Mouse (Mus musculus): ENCODE measurements at regions not wholly inside any gene's neighbourhood (a gene's known extent, or its start where the extent isn't known, plus 50 kb on each side); places are given as distances from the start of the nearest gene placed in this dataset.
A peak's percentile ranks its signal among the peaks of the same experiment; 100 is the strongest.

GRCm38 (mm10) chr10:122515698-122516097, 67.4 kb downstream of the Avpr1a start:
- no peak for DNase-seq

DNA sequence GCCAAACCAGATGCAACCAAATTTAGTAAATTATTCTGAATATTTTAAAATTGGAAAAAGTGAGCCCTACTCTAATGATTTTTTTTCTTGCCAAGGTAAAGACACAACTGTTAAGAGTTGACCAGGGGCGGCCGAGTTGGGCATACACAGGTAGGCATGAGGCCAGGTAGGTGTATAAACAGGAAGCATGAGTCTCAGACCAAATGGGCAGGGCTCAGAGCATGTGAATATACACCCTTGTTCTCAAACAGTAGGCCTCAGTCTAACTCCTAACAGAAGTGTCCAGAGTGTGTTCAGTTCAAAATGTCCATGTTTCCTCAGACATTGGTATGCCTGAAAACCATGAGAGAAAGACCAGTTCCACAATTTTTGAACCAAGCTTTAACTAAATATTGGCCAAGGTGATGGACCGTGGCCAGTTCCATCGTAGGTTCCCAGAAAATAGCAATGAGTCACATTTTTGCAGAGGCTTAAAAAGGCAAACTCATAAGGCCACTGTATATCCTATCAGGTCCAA, 71.0 kb downstream of the Avpr1a start:
- DNase-seq: no peak

- DNase-seq: no peak
These were observed 71.7 kb downstream of the Avpr1a start for GRCm38 (mm10) chr10:122519981-122520380.

DNA sequence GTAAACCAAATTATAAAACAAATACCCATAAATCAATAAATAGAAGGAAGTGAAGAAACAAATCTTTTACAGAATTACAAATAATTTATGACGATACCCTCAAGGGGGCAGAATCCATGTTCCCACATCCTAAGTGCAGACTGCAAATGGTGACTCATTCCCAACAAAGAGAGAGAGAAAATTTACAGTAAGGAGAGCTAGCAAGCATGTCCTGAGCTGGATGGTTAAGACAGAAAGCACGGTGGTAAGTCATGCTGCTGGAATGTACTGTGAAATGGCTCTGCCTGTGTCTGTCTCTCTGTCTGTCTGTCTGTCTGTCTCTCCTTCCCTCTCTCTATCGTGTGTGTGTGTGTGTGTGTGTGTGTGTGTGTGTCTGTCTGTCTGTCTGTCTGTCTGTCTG, 74.3 kb downstream of the Avpr1a start:
- DNase-seq: no peak

DNA sequence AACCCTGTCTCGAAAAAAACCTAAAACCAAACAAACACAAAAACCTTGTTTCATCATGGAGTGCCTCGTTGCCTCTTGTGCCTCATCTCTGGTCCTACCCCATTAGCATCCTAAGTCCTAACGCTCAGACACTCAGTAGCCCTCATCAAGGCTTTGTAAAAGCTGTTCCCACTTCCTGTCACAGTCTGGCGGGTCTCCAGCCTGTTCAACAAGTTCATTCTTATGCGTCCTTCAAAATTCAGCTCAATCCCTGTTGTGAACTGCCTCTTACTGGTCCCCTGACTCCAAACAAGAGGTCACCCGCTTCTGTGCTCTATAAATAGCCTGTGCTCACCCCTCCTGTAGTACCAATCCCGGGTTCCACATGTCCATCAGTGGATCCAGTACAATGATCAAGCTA, 77.1 kb downstream of the Avpr1a start:
- DNase-seq: peak; percentile 4

DNA sequence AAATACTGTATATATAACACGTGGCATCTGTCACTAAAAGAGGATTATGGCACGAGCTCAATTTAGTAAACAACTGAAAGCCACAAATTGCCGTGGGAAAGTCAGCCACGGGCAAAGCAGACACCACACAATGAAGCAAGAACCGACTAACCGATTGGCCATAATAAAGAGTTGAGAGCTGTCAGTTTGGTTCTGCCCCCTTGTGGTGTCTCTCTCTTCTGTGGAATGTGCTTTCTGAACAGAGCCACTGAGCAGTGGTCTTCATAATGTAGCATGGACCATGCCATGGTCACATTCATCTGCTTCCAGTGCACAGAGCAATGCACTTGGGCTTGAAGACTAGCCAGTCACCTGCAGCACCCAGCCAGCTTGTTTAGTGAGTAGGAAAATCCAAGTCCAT, 77.5 kb downstream of the Avpr1a start:
- DNase-seq: no peak

- DNase-seq: peak; percentile 6
These were observed 79.9 kb downstream of the Avpr1a start for GRCm38 (mm10) chr10:122528222-122528621.

- peak; percentile 35 for DNase-seq
These were observed 80.8 kb downstream of the Avpr1a start for GRCm38 (mm10) chr10:122528973-122529703.

DNA sequence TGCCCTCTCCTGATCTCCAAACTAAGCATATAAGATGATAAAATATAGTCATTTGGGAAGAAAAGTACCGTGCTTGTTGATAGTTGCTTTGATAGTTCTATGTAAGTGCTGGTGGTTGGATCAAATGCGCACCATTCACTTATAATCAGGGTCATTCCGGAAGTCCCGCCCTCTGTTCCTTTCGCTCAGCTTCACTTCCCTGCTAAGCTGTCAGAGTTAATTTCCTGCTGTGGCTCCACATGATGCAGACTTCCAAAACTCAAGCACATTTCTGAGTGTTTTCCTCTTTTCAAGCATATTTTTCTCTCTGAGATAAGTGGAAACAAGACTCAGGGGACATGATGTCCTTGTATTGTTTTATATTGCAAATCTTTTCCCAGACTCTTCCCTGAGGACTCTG, 86.4 kb downstream of the Avpr1a start:
- DNase-seq: no peak

- no peak for DNase-seq
These were observed 86.8 kb downstream of the Avpr1a start for GRCm38 (mm10) chr10:122535137-122535536.

DNA sequence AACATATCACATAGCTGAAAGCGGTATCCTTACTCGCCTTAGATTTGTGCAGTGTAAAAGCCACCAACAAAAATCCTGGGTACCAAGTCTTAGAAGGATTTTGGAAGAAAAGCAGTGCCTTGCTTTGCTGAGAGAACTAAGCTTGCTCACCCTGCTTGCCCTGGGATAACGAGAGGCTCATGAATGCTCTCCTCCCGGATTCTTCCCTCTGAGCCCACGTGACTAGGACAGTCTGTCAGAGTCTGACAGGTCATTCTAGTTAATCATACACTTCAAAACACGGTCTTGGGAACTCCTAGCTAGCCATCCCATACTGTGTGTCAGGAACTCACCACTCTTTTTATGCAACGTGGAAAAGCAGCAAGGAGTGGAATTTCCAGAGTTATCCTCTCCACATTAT, 91.4 kb downstream of the Avpr1a start:
- no peak for DNase-seq

- no peak for DNase-seq
These were observed 94.3 kb downstream of the Avpr1a start for GRCm38 (mm10) chr10:122542573-122542972.

- peak; percentile 73 for DNase-seq
These were observed 95.9 kb downstream of the Avpr1a start for GRCm38 (mm10) chr10:122544096-122544720.

- DNase-seq: no peak
These were observed 96.7 kb downstream of the Avpr1a start for GRCm38 (mm10) chr10:122545029-122545428.

DNA sequence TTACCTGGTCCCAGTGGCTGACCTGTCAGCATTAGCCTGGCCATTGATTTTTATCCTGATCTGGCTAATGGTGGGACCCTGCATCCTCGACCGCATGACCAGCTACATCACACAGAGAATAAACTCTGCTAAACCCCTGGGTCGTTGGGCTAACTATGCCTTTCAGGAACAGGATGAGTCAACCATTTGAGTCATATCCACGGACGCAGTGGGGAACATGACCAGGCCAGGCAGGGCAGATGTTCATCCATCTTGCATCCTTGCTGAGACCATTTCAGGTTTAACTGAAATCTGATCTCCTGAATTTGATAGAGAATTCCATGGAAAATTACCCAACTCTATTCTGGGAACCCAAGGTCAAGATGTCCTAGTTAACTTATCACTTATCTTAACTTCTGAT, 103.3 kb downstream of the Avpr1a start:
- no peak for DNase-seq

DNA sequence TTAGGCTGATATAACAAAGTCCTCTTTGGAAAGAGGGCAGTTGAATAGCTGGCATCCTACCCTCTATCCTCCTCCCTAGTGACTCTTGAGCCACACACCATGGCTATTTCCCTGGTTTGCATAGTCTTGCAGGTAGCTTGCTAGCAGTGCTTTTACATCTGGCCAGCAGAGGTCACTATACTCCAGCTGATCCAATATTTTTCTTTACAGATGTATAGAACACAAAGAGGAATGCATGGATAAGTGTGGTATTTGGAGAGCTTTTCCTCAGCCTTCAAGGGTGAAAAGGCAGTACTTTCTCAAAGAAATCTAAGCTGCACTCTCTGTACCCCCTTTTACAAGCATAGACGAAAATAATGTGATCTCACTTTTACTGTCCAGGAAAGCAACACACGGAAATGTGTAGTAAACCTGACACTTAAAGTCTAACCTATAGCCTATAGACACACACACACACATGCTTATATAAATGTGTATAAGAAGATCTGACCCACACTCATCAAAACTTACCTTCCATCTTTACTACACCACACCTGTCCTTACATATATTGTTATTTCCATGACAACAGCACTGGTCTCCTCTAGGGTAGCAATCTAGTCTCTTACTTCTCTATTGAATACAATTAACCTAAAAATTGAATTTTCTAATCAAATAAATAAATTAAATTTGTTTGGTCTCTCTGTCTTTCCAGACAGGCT, 105.0 kb downstream of the Avpr1a start:
- peak; percentile 50 for DNase-seq

DNA sequence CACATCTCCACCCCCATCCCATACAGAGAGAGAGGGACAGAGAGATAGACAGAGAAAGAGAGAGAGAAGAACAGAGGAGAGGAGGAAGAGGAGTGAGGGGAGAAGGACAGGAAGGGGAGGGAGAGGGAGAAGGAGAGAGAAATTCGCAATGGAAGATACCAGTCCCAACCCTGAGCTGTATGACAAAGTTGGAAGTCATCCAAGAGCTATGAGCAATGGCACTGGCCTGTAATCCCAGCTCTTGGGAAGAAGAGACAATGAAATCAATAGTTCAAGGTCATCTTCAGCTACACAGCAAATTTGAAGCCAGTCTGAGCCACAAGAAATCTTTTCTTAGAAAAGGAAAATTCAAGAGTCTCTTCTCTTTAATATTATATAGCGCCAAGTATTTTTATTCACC, 105.6 kb downstream of the Avpr1a start:
- no peak for DNase-seq

- DNase-seq: no peak
These were observed 110.4 kb downstream of the Avpr1a start for GRCm38 (mm10) chr10:122558660-122559059.

DNA sequence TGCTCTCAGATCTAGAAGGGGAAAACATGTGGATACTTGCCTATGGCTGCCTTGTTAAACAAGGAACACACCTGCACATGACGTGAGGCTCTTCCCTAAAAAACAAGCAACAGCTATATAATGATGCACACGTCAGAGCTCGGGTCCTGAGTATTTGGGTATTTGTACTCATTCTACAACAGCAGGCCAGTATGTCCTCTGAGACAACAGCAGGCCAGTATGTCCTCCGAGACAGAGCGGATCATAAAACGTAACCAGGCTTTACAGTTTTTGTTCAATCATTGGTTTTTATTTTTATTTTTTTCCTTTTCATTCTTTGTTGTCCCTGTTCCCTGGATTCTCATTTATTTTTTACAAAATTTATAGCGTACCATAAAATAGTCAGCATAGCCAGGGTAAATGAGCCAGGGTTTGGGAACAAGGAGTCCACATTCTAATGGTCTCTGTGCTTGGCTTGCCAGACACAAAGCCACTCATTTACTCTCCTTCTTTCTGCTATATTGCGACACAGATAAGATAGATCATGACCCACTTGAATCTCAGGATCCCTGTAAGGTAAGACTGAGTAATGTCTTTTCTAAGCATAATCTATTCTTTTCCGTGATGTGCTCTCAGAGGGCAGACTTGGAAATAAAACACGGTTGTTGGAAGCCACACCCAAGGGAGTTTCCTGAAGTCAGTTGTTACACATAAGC, 111.8 kb downstream of the Avpr1a start:
- no peak for DNase-seq

- no peak for DNase-seq
These were observed 113.6 kb downstream of the Avpr1a start for GRCm38 (mm10) chr10:122561924-122562323.

- no peak for DNase-seq
These were observed 114.2 kb downstream of the Avpr1a start for GRCm38 (mm10) chr10:122562542-122562941.

DNA sequence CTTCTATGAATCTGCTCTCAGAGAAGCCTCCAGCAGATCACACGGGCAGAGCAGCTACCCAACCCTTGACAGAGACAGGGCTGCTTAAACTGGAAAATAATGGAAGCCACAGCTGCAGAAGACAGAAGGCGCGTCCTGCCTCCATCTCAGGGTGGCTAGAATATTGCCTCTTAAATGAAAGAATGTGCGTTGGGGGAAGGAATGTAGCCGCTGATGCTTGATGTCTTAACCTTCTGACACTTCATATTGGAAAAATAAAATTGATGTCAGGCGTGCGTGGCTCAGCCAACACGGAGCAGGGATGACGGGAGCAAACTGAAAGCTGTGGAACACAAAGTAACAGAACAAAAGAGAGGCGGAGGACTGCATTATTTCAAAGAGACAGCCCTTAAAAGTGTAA, 114.6 kb upstream of the Ppm1h start:
- no peak for DNase-seq

GRCm38 (mm10) chr10:122564473-122564872, 114.1 kb upstream of the Ppm1h start:
- no peak for DNase-seq
